ENCODE assay signal across 10 mouse cellular contexts in genomic region chr15:78339627-78340423, GRCm38 (mm10). TPM values are rescaled to one million over a fixed set of nuclear protein-coding genes. Genes with fewer than 3 reads are reported as not detected.
A peak's percentile ranks its signal among the peaks of the same experiment; 100 is the strongest.
DNase-seq lines count a peak whose midpoint lies in the region; TF ChIP-seq lines count a peak whose summit lies in the region.
"Not testable (repeated sequence)": the region's sequence is repeated elsewhere in the genome, so short reads cannot be mapped to it uniquely, and the experiment has no call there.
"Had no signal": no experiment of that assay in that cellular context is flagged by ENCODE, and none has a peak within 500 bp of the region (broad histone marks: within the 10 kb centered on the region; RNA-seq: fewer than 3 reads in every experiment).

No protein-coding gene starts in this region.

- H3K27me3 ChIP-seq in kidney, adult 2 months (replicated peaks; ENCODE audit: control insufficient read depth, insufficient read depth, low read length); small intestine, adult 2 months (ENCODE audit: control insufficient read depth, insufficient read depth, low read length): not testable (repeated sequence)

- 32% methylated on average over 7 of the region's 7 CpGs for WGBS in kidney, adult 2 months
- 35% methylated on average over 7 of the region's 7 CpGs for WGBS in small intestine, adult 2 months

- not testable (repeated sequence) for TF ChIP-seq POLR2A in kidney, adult 2 months (IDR thresholded peaks at IDR 0.05; ENCODE audit: low read depth, low read length); small intestine, adult 2 months (IDR thresholded peaks at IDR 0.05; ENCODE audit: low read depth, low read length)

- H3K4me1 ChIP-seq in kidney, adult 2 months (ENCODE audit: control insufficient read depth, insufficient read depth, low read length); small intestine, adult 2 months (ENCODE audit: control insufficient read depth, insufficient read depth, insufficient read length, low read length): not testable (repeated sequence)

- not testable (repeated sequence) for H3K36me3 ChIP-seq in kidney, adult 2 months (ENCODE audit: control insufficient read depth, insufficient read depth, low read length); small intestine, adult 2 months (ENCODE audit: control insufficient read depth, insufficient read depth, low read length)

- H3K27ac ChIP-seq in kidney, adult 2 months (ENCODE audit: insufficient read depth, low read depth, low read length); small intestine, adult 2 months (ENCODE audit: insufficient read depth, low read depth, low read length): not testable (repeated sequence)

- intact Hi-C loops in left cerebral cortex, postnatal 36 days (cut with DNase I), result loop anchor here (1.0 to 10.0 kb wide), 3 partner anchors 83 to 365 kb away; partner anchors contain the start of gene Eif3d

- peak; percentile 85 for TF ChIP-seq CTCF in kidney, adult 2 months (conservative IDR thresholded peaks at IDR 0.05; ENCODE audit: insufficient read depth, insufficient read length, low read depth, low read length)
- TF ChIP-seq CTCF in small intestine, adult 2 months (IDR thresholded peaks at IDR 0.05; ENCODE audit: extremely low read depth, insufficient read length, insufficient replicate concordance, low read depth, low read length), result peak; percentile 54; the same call in 1 of the 2 replicates

- peak; percentile 69 for DNase-seq in 3T3-L1 (ENCODE audit: low read depth, low spot score)
- peak; percentile 65 for DNase-seq in adrenal gland, postnatal 25 days
- DNase-seq in embryo, embryonic 11.5 days (ENCODE audit: low read depth, low spot score), result peak; percentile 17
- peak; percentile 99 for DNase-seq in heart, adult 11 months
- DNase-seq in kidney, adult 2 months, result peak; percentile 38
- DNase-seq in left cerebral cortex, postnatal 36 days (ENCODE audit: low spot score in 2 of 2), result peak; percentile 52 to 59
- peak; percentile 47 for DNase-seq in mesoderm, embryonic 11.5 days (ENCODE audit: low read depth, low spot score)

- H3K4me3 ChIP-seq in kidney, adult 2 months (ENCODE audit: insufficient read depth, low read depth, low read length); small intestine, adult 2 months (ENCODE audit: low read depth, low read length): not testable (repeated sequence)

RNA-seq across cellular contexts. Expression of gene Csf2rb, which starts 14.3 kb away (rescaled TPM):
- 6.9 and 9.2 TPM in 2 replicates for total RNA-seq in adrenal gland, postnatal 25 days (2021)
- polyA plus RNA-seq in kidney, adult 2 months (2012; rRNA removed), result 3.0 and 7.3 TPM in 2 replicates
- 1 to 10 TPM; 1.2 TPM for total RNA-seq in left cerebral cortex, postnatal 36 days (2021)
- polyA plus RNA-seq in small intestine, adult 2 months (2012; rRNA removed), result 8.9 and 9.1 TPM in 2 replicates

RNA-seq across cellular contexts. Expression of gene Csf2rb2, which starts 34.3 kb away (rescaled TPM):
- 0.43 and 1.0 TPM in 2 replicates for total RNA-seq in adrenal gland, postnatal 25 days (2021)
- polyA plus RNA-seq in kidney, adult 2 months (2012; rRNA removed), result 1.4 and 7.1 TPM in 2 replicates
- total RNA-seq in left cerebral cortex, postnatal 36 days (2021), result under 1 TPM; 0.39 to 0.59 TPM
- polyA plus RNA-seq in small intestine, adult 2 months (2012; rRNA removed), result 2.4 and 3.5 TPM in 2 replicates

RNA-seq across cellular contexts. Expression of gene Tex33, which starts 55.9 kb away (rescaled TPM):
- not detected in 2 replicates for total RNA-seq in adrenal gland, postnatal 25 days (2021)
- 0.41 and 0.48 TPM in 2 replicates for polyA plus RNA-seq in kidney, adult 2 months (2012; rRNA removed)
- total RNA-seq in left cerebral cortex, postnatal 36 days (2021), result not detected
- polyA plus RNA-seq in small intestine, adult 2 months (2012; rRNA removed), result not detected in 2 replicates
- polyA plus RNA-seq: heart, embryonic 11.5 days; myocyte had no signal

Comparison
In these comparisons a context has a peak if more than half of its experiments do, and no peak if none do; other contexts are left out.
1. DNase-seq: peak in every context shown above with its lines; median percentile 99 in heart, adult 11 months; 69 in 3T3-L1; 65 in adrenal gland, postnatal 25 days; 56 in left cerebral cortex, postnatal 36 days; 47 in mesoderm, embryonic 11.5 days; 38 in kidney, adult 2 months; 17 in embryo, embryonic 11.5 days.